Mouse (Mus musculus): Measurements from ENCODE around the gene Tmbim1. TPM values are rescaled to one million over a fixed set of nuclear protein-coding genes. Genes with fewer than 3 reads are reported as not detected.

Tmbim1 gene
- polyA plus RNA-seq, 1 experiment, result 41.7 TPM

- Histone ChIP-seq H3K4me3 (ENCODE audit: insufficient read depth, low read depth, low read length) (no peak overlapping the region), H3K27ac (replicated peaks; ENCODE audit: low read depth, low read length) (peak overlapping the region; percentile 96), H3K4me1 (ENCODE audit: control insufficient read depth, insufficient read depth, insufficient read length, low read length) (peaks cover 8% of the 10 kb centered on the region)
Observed at GRCm38 (mm10) chr1:74249331-74249980, 56.0 kb downstream of the Tmbim1 start.

GRCm38 (mm10) chr1:74248799-74249198 is 56.6 kb downstream of the Tmbim1 start:
- Histone ChIP-seq H3K4me3 (ENCODE audit: insufficient read depth, low read depth, low read length) (no peak overlapping the region), H3K27ac (replicated peaks; ENCODE audit: low read depth, low read length) (peak overlapping the region; percentile 96), H3K4me1 (ENCODE audit: control insufficient read depth, insufficient read depth, insufficient read length, low read length) (peaks cover 12% of the 10 kb centered on the region)

GRCm38 (mm10) chr1:74245525-74245924 is 59.9 kb downstream of the Tmbim1 start:
- no peak overlapping the region for H3K4me3 ChIP-seq (ENCODE audit: insufficient read depth, low read depth, low read length)
- H3K27ac ChIP-seq (replicated peaks; ENCODE audit: low read depth, low read length), result no peak overlapping the region
- H3K4me1 ChIP-seq (ENCODE audit: control insufficient read depth, insufficient read depth, insufficient read length, low read length), result peaks cover 19% of the 10 kb centered on the region

GRCm38 (mm10) chr1:74240832-74241231 is 64.6 kb downstream of the Tmbim1 start:
- peaks cover 22% of the 10 kb centered on the region for H3K4me1 ChIP-seq (ENCODE audit: control insufficient read depth, insufficient read depth, insufficient read length, low read length)
- no peak overlapping the region for H3K27ac ChIP-seq (replicated peaks; ENCODE audit: low read depth, low read length)

GRCm38 (mm10) chr1:74240311-74240710 is 65.1 kb downstream of the Tmbim1 start:
- peaks cover 21% of the 10 kb centered on the region for H3K4me1 ChIP-seq (ENCODE audit: control insufficient read depth, insufficient read depth, insufficient read length, low read length)
- H3K4me3 ChIP-seq (ENCODE audit: insufficient read depth, low read depth, low read length), result no peak overlapping the region
- H3K27ac ChIP-seq (replicated peaks; ENCODE audit: low read depth, low read length), result peak overlapping the region; percentile 53

More at GRCm38 (mm10) chr1:74240832-74241231, 64.6 kb downstream of the Tmbim1 start:
- H3K4me3 ChIP-seq (ENCODE audit: insufficient read depth, low read depth, low read length), result no peak overlapping the region; the same call in 1 of the 2 replicates

GRCm38 (mm10) chr1:74239618-74240017 is 65.8 kb downstream of the Tmbim1 start:
- peaks cover 18% of the 10 kb centered on the region for H3K4me1 ChIP-seq (ENCODE audit: control insufficient read depth, insufficient read depth, insufficient read length, low read length)
- 0 out of 2 replicates have a peak overlapping the region, but pooled peaks have one; percentile 46 for H3K27ac ChIP-seq (replicated peaks; ENCODE audit: low read depth, low read length)
- H3K4me3 ChIP-seq (ENCODE audit: insufficient read depth, low read depth, low read length), result peak overlapping the region; percentile 38

- 0 out of 2 replicates have a peak overlapping the region, but pooled peaks have one; percentile 6 for H3K27ac ChIP-seq (replicated peaks; ENCODE audit: low read depth, low read length)
- peak overlapping the region; percentile 38 for H3K4me3 ChIP-seq (ENCODE audit: insufficient read depth, low read depth, low read length)
- H3K4me1 ChIP-seq (ENCODE audit: control insufficient read depth, insufficient read depth, insufficient read length, low read length), result peaks cover 15% of the 10 kb centered on the region
Observed at GRCm38 (mm10) chr1:74239162-74239561, 66.3 kb downstream of the Tmbim1 start.

Other genes starting within 250 kb of the Tmbim1 start
- 237 and 280 TPM in 2 replicates for gene Tns1, start 181.2 kb downstream of the Tmbim1 start, polyA plus RNA-seq (2012; ENCODE audit: insufficient read depth, insufficient read length, missing spikeins)
- gene Rufy4, start 180.1 kb downstream of the Tmbim1 start, polyA plus RNA-seq (2012; ENCODE audit: insufficient read depth, insufficient read length, missing spikeins), result 1.8 and 2.1 TPM in 2 replicates
- gene Cxcr2, start 151.6 kb downstream of the Tmbim1 start, polyA plus RNA-seq (2012; ENCODE audit: insufficient read depth, insufficient read length, missing spikeins), result not detected in 2 replicates
- not detected in 2 replicates for gene Cxcr1, start 111.0 kb downstream of the Tmbim1 start, polyA plus RNA-seq (2012; ENCODE audit: insufficient read depth, insufficient read length, missing spikeins)
- gene Arpc2, start 69.5 kb downstream of the Tmbim1 start, polyA plus RNA-seq (2012; ENCODE audit: insufficient read depth, insufficient read length, missing spikeins), result 131 and 169 TPM in 2 replicates
- not detected in 2 replicates for gene Gpbar1, start 27.1 kb downstream of the Tmbim1 start, polyA plus RNA-seq (2012; ENCODE audit: insufficient read depth, insufficient read length, missing spikeins)
- 66.7 and 77.7 TPM in 2 replicates for gene Aamp, start 20.9 kb downstream of the Tmbim1 start, polyA plus RNA-seq (2012; ENCODE audit: insufficient read depth, insufficient read length, missing spikeins)
- gene Pnkd, start 20.7 kb downstream of the Tmbim1 start, polyA plus RNA-seq (2012; ENCODE audit: insufficient read depth, insufficient read length, missing spikeins), result 117 and 146 TPM in 2 replicates
- gene Catip, start 56.5 kb upstream of the Tmbim1 start, polyA plus RNA-seq (2012; ENCODE audit: insufficient read depth, insufficient read length, missing spikeins), result not detected in 2 replicates
- gene Slc11a1, start 69.6 kb upstream of the Tmbim1 start, polyA plus RNA-seq (2012; ENCODE audit: insufficient read depth, insufficient read length, missing spikeins), result 1.5 and 5.8 TPM in 2 replicates
- 66.8 and 98.0 TPM in 2 replicates for gene Ctdsp1, start 85.9 kb upstream of the Tmbim1 start, polyA plus RNA-seq (2012; ENCODE audit: insufficient read depth, insufficient read length, missing spikeins)
- 0.46 and 1.1 TPM in 2 replicates for gene Vil1, start 103.8 kb upstream of the Tmbim1 start, polyA plus RNA-seq (2012; ENCODE audit: insufficient read depth, insufficient read length, missing spikeins)
- 9.7 and 9.8 TPM in 2 replicates for gene Cnot9, start 200.4 kb upstream of the Tmbim1 start, polyA plus RNA-seq (2012; ENCODE audit: insufficient read depth, insufficient read length, missing spikeins)
- gene Plcd4, start 237.3 kb upstream of the Tmbim1 start, polyA plus RNA-seq (2012; ENCODE audit: insufficient read depth, insufficient read length, missing spikeins), result 1.1 TPM in 1 of 2 replicates, not detected in the other
- gene Usp37, start 238.7 kb upstream of the Tmbim1 start, polyA plus RNA-seq (2012; ENCODE audit: insufficient read depth, insufficient read length, missing spikeins), result 3.4 and 3.6 TPM in 2 replicates